Comparison of ENCODE assay signal across 8 mouse cellular contexts in genomic region chr16:25963856-25964255, GRCm38 (mm10).
A peak's percentile ranks its signal among the peaks of the same experiment; 100 is the strongest.
DNase-seq lines count a peak whose midpoint lies in the region; TF ChIP-seq lines count a peak whose summit lies in the region.

No protein-coding gene starts in this region.

- TF ChIP-seq CTCF in lung, adult 2 months (IDR thresholded peaks at IDR 0.05; ENCODE audit: insufficient read depth, low read length) = peak; percentile 37; the same call in 1 of the 2 replicates

- H3K4me3 ChIP-seq in lung, adult 2 months (replicated peaks; ENCODE audit: extremely low read depth, low read depth, low read length) = no peak overlapping the region

- WGBS in lung, adult 2 months = 13% methylated on average over 3 of the region's 3 CpGs

- DNase-seq in adrenal gland, adult (ENCODE audit: inconsistent age in 2 of 2, low spot score in 1 of 2) = peak; percentile 27 to 86
- DNase-seq in adrenal gland, postnatal 4 days (ENCODE audit: low spot score in 2 of 2) = no peak
- DNase-seq in ovary, postnatal 14 days (ENCODE audit: low spot score) = peak; percentile 65
- no peak for DNase-seq in ovary, postnatal 36 days (ENCODE audit: low spot score)
- peak; percentile 36 to 65 for DNase-seq in cerebellum, postnatal 4 days (ENCODE audit: low spot score in 2 of 2)
- DNase-seq in induced T-regulatory cell, adult 2 months (ENCODE audit: low read depth) = peak; percentile 65
- peak; percentile 37 for DNase-seq in lung, adult 2 months
- DNase-seq in right cerebral cortex, postnatal 25 days = peak; percentile 38

- 0 out of 2 replicates have a peak, but pooled peaks cover 2% of the 10 kb centered on the region for H3K4me1 ChIP-seq in lung, adult 2 months (ENCODE audit: control insufficient read depth, insufficient read depth, low read length)

- TF ChIP-seq POLR2A in lung, adult 2 months (IDR thresholded peaks at IDR 0.05; ENCODE audit: borderline replicate concordance, extremely low read depth, low read depth, low read length) = no peak

Comparison
In these comparisons a context has a peak if more than half of its experiments do, and no peak if none do; other contexts are left out.
1. DNase-seq: peak in adrenal gland, adult (2 of 2), ovary, postnatal 14 days (single experiment), cerebellum, postnatal 4 days (2 of 2), induced T-regulatory cell, adult 2 months (single experiment), lung, adult 2 months (single experiment) and right cerebral cortex, postnatal 25 days (single experiment); none in adrenal gland, postnatal 4 days (0 of 2) and ovary, postnatal 36 days (single experiment).